Mouse (Mus musculus) megakaryocyte, embryonic 14.5 days (primary cell): Measurements from ENCODE around the gene Prpf31. TPM values are rescaled to one million over a fixed set of nuclear protein-coding genes. Genes with fewer than 3 reads are reported as not detected.

Source experiments
- H3K27me3 ChIP-seq: replicated peaks from 2 replicates; pipeline ENCODE3; 2012; ENCODE audit warnings: inconsistent platforms
- H3K36me3 ChIP-seq: replicated peaks from 2 replicates; pipeline ENCODE3; 2012; ENCODE audit warnings: low read length, inconsistent platforms, mixed read lengths
- H3K4me1 ChIP-seq: 2 replicates; pipeline ENCODE4 v1.6.1; 2012; ENCODE audit warnings: inconsistent platforms
- H3K4me3 ChIP-seq: replicated peaks from 2 replicates; pipeline ENCODE3; 2012; ENCODE audit warnings: moderate library complexity, mild to moderate bottlenecking, inconsistent platforms
- H3K9me3 ChIP-seq: 2 replicates; pipeline ENCODE4 v1.6.1; 2012; ENCODE audit warnings: inconsistent platforms
- FLI1 ChIP-seq: IDR thresholded peaks from 2 replicates; pipeline ENCODE4 v1.6.1; 2012; ENCODE audit warnings: low read length, inconsistent platforms, mixed read lengths
- GATA1 ChIP-seq: IDR thresholded peaks from 3 replicates; pipeline ENCODE4 v1.6.1; 2012; ENCODE audit warnings: mixed read lengths, low read length, inconsistent platforms, borderline replicate concordance
- polyA plus RNA-seq: library from polyadenylated mRNA; stranded (reverse); fragments of >175 nt; gene quantifications from 2 replicates; pipeline ENCODE4 v1.2.3, GENCODE M21; 2012; ENCODE audit warnings: low replicate concordance; ENCODE audit not compliant: insufficient read depth

Gene Prpf31
- polyA plus RNA-seq, 1 experiment, result 49.6 TPM

DNA sequence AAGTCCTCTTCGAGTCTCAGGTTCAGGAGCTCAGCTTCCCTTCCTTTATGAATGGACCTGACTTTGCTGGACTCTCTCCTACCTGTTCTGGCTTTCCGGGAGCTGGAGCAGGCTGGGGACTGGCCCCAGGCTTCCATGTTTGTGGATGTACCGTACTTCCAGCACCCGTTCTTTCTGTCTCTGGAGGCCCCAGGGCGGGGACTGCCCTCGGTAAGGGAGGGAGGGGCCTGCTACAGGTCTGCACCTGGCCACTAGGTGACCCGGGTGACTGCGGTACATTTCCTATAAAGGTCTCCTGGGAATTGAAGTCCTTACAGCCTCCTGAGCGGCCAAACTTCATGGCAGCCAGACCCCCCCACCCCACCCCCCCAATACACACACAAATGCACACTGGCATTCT, 47.6 kb downstream of the Prpf31 start, which contains the start of gene Tmc4:
Tmc4 (minus strand) TSS at position 212 of the 400 bp plus-strand sequence.
- Histone ChIP-seq H3K36me3 (peaks cover 82% of the 10 kb centered on the region), H3K4me1 (peaks cover 77% of the 10 kb centered on the region), H3K9me3 (no peaks in the 10 kb centered on the region), H3K27me3 (no peaks in the 10 kb centered on the region), H3K4me3 (no peak within 1 kb of the TSS)
- TF ChIP-seq FLI1 (no peak), GATA1 (no peak)

DNA sequence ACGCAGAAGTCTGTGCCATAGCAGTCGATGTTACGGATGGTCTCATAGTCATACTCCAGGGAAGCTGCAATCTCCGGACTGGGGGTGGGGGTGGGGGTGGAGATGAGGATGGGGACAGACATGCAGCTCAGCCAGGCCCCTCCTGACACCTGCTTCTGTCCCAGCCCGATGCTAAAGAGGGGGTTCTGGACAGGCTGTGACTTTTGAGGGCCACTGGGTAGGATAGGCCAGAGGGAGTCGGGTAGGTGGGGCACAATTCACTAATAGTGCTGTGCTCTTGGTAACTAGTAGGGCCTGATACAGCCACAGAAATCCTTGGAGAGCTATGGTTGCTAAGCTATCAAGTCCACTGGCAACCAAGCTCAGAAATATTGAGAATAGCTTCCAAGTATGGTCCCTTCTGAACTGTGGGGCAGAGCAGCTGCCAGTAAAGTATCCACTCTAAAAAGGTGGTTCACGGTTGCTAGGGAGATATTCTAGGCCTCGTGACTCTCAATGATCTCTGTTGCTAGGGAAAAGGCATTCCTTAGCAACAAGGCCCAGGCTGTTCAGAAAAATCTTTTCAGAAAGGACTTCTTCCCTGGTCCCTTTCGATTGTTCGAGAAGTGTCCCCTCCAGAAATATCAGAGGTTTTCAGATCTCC, 54.2 kb downstream of the Prpf31 start:
- peaks cover 94% of the 10 kb centered on the region for H3K36me3 ChIP-seq
- no peak for TF ChIP-seq FLI1
- TF ChIP-seq GATA1, result no peak

DNA sequence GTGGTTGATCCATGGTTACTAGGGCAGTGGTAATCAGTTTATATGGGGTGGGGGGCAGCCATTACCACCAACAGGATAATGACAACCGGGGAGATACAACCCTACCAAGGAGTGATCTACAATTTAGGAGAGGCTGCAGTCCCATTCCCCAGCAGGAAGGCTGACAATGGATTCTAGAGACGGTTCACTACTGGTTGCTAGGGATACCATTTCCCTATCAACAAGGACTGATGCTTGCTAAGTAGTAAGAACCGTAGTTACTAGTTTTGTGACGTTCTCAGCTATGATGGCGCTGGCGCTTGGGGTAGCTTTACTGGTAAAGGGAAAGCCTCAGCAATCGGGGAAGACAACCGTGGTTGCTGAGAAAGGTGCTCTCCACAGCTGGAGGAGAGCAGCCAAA, 54.9 kb downstream of the Prpf31 start:
- Histone ChIP-seq H3K4me3 (no peak overlapping the region), H3K9me3 (no peaks in the 10 kb centered on the region), H3K36me3 (peaks cover 95% of the 10 kb centered on the region), H3K27me3 (no peaks in the 10 kb centered on the region), H3K4me1 (peaks cover 39% of the 10 kb centered on the region)
- TF ChIP-seq GATA1 (no peak), FLI1 (no peak)

More for the DNA sequence above, 54.2 kb downstream of the Prpf31 start:
- Histone ChIP-seq H3K9me3 (no peaks in the 10 kb centered on the region), H3K4me3 (no peak overlapping the region), H3K4me1 (peaks cover 39% of the 10 kb centered on the region), H3K27me3 (no peaks in the 10 kb centered on the region)

DNA sequence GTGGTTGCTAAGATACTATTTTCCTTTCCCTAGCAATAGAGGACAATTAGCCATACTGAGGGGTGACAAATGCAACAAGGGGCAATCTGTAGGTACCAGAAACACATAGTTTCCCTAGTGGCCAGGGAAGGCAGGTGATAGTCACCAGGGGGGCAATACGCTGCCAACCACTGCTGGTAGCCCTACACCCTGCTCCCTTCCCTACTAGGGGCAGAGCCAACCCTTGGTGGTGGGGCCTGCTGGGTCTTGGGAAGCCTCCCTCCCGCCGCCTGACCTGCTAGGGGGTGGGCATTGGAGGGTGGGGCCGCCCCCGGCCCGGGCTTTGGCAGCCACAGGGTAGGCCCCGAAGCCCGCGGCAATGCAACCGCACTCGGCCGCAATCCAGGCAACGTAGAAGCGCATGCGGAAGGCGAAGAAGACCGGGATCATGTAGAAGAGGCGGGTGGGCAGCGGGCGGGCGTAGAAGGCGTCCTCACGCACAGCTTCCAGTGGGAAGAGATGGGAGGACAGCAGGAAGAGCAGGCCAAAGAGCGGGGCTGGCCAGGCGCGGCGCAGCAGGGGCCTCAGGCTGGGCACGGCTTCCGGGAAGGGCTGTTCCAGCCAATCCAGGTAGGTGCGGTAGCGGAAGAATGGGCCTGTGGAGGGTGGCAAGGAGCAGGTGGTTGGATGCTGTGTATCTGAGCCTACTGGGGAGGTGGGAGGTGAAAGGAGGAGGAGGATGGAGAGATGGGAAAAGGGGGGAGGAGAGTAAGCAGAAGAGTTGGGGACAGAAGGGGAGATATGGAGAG, 55.8 kb downstream of the Prpf31 start:
- TF ChIP-seq FLI1 (no peak), GATA1 (no peak)
- Histone ChIP-seq H3K9me3 (no peaks in the 10 kb centered on the region), H3K4me1 (peaks cover 44% of the 10 kb centered on the region), H3K36me3 (peaks cover 96% of the 10 kb centered on the region), H3K27me3 (no peaks in the 10 kb centered on the region), H3K4me3 (no peak overlapping the region)

DNA sequence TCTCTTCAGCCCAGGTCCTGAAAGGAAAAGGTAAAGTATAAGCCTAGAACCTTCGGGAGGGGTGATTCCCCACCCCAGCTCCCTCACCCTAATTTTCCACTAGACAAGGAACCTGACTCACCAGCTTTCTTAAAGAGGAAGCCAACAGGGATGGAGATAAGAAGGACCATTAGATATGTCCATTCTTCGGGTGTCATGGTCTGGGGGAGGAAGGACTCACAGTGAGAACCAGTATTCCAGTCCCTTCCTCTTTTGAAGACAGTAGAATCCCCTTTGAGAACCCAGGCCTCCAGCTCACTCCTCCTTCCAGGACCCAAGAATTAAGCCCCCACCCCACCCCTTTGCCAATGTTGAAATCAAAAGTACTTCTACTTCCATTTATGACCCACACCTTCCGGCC, 62.1 kb downstream of the Prpf31 start:
- H3K9me3 ChIP-seq, result no peaks in the 10 kb centered on the region
- H3K4me3 ChIP-seq, result peak overlapping the region; percentile 99
- H3K4me1 ChIP-seq, result peaks cover 46% of the 10 kb centered on the region
- no peaks in the 10 kb centered on the region for H3K27me3 ChIP-seq
- H3K36me3 ChIP-seq, result peaks cover 59% of the 10 kb centered on the region
- TF ChIP-seq FLI1 (no peak), GATA1 (no peak)

Other genes with a start within 250 kb of the Prpf31 start
- gene Cacng8, start 239.3 kb upstream of the Prpf31 start, polyA plus RNA-seq, result not detected in 2 replicates
- not detected in 2 replicates for gene Cacng6, start 205.8 kb upstream of the Prpf31 start, polyA plus RNA-seq
- not detected in 2 replicates for gene Tarm1, start 127.4 kb upstream of the Prpf31 start, polyA plus RNA-seq
- 1.4 TPM in 1 of 2 replicates, not detected in the other for gene Oscar, start 13.8 kb upstream of the Prpf31 start, polyA plus RNA-seq
- 16.3 and 87.7 TPM in 2 replicates for gene Ndufa3, start 12.6 kb upstream of the Prpf31 start, polyA plus RNA-seq
- 31.4 and 57.9 TPM in 2 replicates for gene Tfpt, start 56 bp upstream of the Prpf31 start, polyA plus RNA-seq
- gene Cnot3, start 15.3 kb downstream of the Prpf31 start, polyA plus RNA-seq, result 518 and 624 TPM in 2 replicates
- 5.3 and 22.0 TPM in 2 replicates for gene Leng1, start 35.9 kb downstream of the Prpf31 start, polyA plus RNA-seq
- gene Tmc4, start 47.6 kb downstream of the Prpf31 start, polyA plus RNA-seq, result 3.3 and 9.3 TPM in 2 replicates
- 60.0 and 93.4 TPM in 2 replicates for gene Tsen34, start 62.9 kb downstream of the Prpf31 start, polyA plus RNA-seq
- 210 and 251 TPM in 2 replicates for gene Mboat7, start 63.5 kb downstream of the Prpf31 start, polyA plus RNA-seq
- gene Rps9, start 74.0 kb downstream of the Prpf31 start, polyA plus RNA-seq, result 123 and 1,094 TPM in 2 replicates
- 14.2 TPM in 1 of 2 replicates, not detected in the other for gene Pirb, start 90.4 kb downstream of the Prpf31 start, polyA plus RNA-seq
- gene Gm15448, start 195.7 kb downstream of the Prpf31 start, polyA plus RNA-seq, result not detected in 2 replicates
- 0.23 TPM in 1 of 2 replicates, not detected in the other for gene Pira2, start 215.1 kb downstream of the Prpf31 start, polyA plus RNA-seq